Mouse (Mus musculus) kidney, postnatal 0 days (tissue): ENCODE measurements at regions not wholly inside any gene's neighbourhood (a gene's known extent, or its start where the extent isn't known, plus 50 kb on each side); places are given as distances from the start of the nearest gene placed in this dataset.

Experiments used
- ATAC-seq: fragments of 200-750 bp; cut with Nextera tagmentation; replicated peaks from 2 replicates; pipeline ENCODE4 v1.8.0; 2017; ENCODE audit warnings: low read depth, moderate number of reproducible peaks, moderate TSS enrichment, moderate library complexity; ENCODE audit not compliant: low FRiP score
- DNase-seq: peaks from one replicate; pipeline ENCODE4 v3.0.0-alpha.2; 2016; ENCODE audit warnings: low spot score
- H3K27ac ChIP-seq: fragments of 300-500 bp; sonication (generic); 2 replicates; pipeline ENCODE4 v1.5.1; 2014; ENCODE audit warnings: mild to moderate bottlenecking
- H3K27me3 ChIP-seq: fragments of 300-500 bp; sonication (generic); 2 replicates; pipeline ENCODE4 v1.6.1; 2014; ENCODE audit warnings: low read length, mixed read lengths; ENCODE audit not compliant: insufficient read depth
- H3K36me3 ChIP-seq: fragments of 300-500 bp; sonication (generic); 2 replicates; pipeline ENCODE4 v1.6.1; 2014; ENCODE audit warnings: low read length, mixed read lengths; ENCODE audit not compliant: insufficient read depth
- H3K4me1 ChIP-seq: fragments of 300-500 bp; sonication (generic); replicated peaks from 2 replicates; pipeline ENCODE4 v1.6.1; 2014; ENCODE audit warnings: antibody characterized with exemption, low read length, mixed read lengths; ENCODE audit not compliant: insufficient read depth
- H3K4me2 ChIP-seq: fragments of 300-500 bp; sonication (generic); 2 replicates; pipeline ENCODE4 v1.6.1; 2014; ENCODE audit warnings: mild to moderate bottlenecking, low read length, moderate library complexity, mixed read lengths
- H3K4me3 ChIP-seq: fragments of 300-500 bp; sonication (generic); replicated peaks from 2 replicates; pipeline ENCODE4 v1.5.1; 2014; ENCODE audit warnings: low read depth, low read length
- H3K9ac ChIP-seq: fragments of 300-500 bp; sonication (generic); 2 replicates; pipeline ENCODE4 v1.6.1; 2014; ENCODE audit warnings: low read depth, low read length
- H3K9me3 ChIP-seq: fragments of 300-500 bp; sonication (generic); replicated peaks from 2 replicates; pipeline ENCODE4 v1.6.1; 2016; ENCODE audit warnings: low read length, inconsistent platforms, mixed read lengths
- CTCF ChIP-seq: IDR thresholded peaks from 2 replicates; pipeline ENCODE4 v1.5.1; 2016; ENCODE audit warnings: antibody characterized with exemption, low read depth, mild to moderate bottlenecking, moderate library complexity
- WGBS: fragments of 180-500 bp; shearing (Covaris S2); extraction: QIAGEN DNeasy Blood & Tissue Kit; methylation state at CpG from one replicate; pipeline ENCODE4 v1.1.7; 2014; 5-methylcytosine and 5-hydroxymethylcytosine counted together

- Histone ChIP-seq H3K9ac (no peak overlapping the region), H3K9me3 (no peaks in the 10 kb centered on the region), H3K4me3 (no peak overlapping the region), H3K4me2 (no peak overlapping the region), H3K4me1 (no peaks in the 10 kb centered on the region), H3K36me3 (no peaks in the 10 kb centered on the region), H3K27ac (no peak overlapping the region), H3K27me3 (no peaks in the 10 kb centered on the region)
- no peak for ATAC-seq
- no peak for DNase-seq
- WGBS = 94% methylated on average over 2 of the region's 2 CpGs
- no peak for TF ChIP-seq CTCF
Measured at GRCm38 (mm10) chr17:54368611-54369010, 69.8 kb upstream of the Slc5a7 start.

GRCm38 (mm10) chr17:54367948-54368347, 69.1 kb upstream of the Slc5a7 start:
- Histone ChIP-seq H3K4me1 (no peaks in the 10 kb centered on the region), H3K27me3 (no peaks in the 10 kb centered on the region), H3K4me3 (no peak overlapping the region), H3K36me3 (no peaks in the 10 kb centered on the region), H3K4me2 (no peak overlapping the region), H3K9me3 (no peaks in the 10 kb centered on the region), H3K9ac (no peak overlapping the region), H3K27ac (no peak overlapping the region)
- DNase-seq = no peak
- TF ChIP-seq CTCF = no peak
- ATAC-seq = no peak
- 69% methylated on average over 2 of the region's 2 CpGs for WGBS

- TF ChIP-seq CTCF = no peak
- Histone ChIP-seq H3K9ac (no peak overlapping the region), H3K4me1 (no peaks in the 10 kb centered on the region), H3K4me3 (no peak overlapping the region), H3K27ac (no peak overlapping the region), H3K4me2 (no peak overlapping the region), H3K36me3 (no peaks in the 10 kb centered on the region), H3K9me3 (no peaks in the 10 kb centered on the region), H3K27me3 (no peaks in the 10 kb centered on the region)
- DNase-seq (no peak), ATAC-seq (no peak)
- 60% methylated on average over 1 of the region's 1 CpGs for WGBS
Measured at GRCm38 (mm10) chr17:54362991-54363390, 64.2 kb upstream of the Slc5a7 start.

- no peaks in the 10 kb centered on the region for H3K9me3 ChIP-seq
- no peak for TF ChIP-seq CTCF
- no peak overlapping the region for H3K4me2 ChIP-seq
- no peaks in the 10 kb centered on the region for H3K36me3 ChIP-seq
- H3K27me3 ChIP-seq = no peaks in the 10 kb centered on the region
- DNase-seq (no peak), ATAC-seq (no peak)
- H3K27ac ChIP-seq = no peak overlapping the region
- no peaks in the 10 kb centered on the region for H3K4me1 ChIP-seq
- WGBS = 83% methylated on average over 2 of the region's 2 CpGs
- H3K9ac ChIP-seq = no peak overlapping the region
- no peak overlapping the region for H3K4me3 ChIP-seq
Measured at GRCm38 (mm10) chr17:54353063-54353462, 54.2 kb upstream of the Slc5a7 start.

- Histone ChIP-seq H3K4me1 (no peaks in the 10 kb centered on the region), H3K9me3 (no peaks in the 10 kb centered on the region), H3K4me3 (no peak overlapping the region), H3K27me3 (no peaks in the 10 kb centered on the region), H3K27ac (no peak overlapping the region), H3K4me2 (no peak overlapping the region), H3K9ac (no peak overlapping the region), H3K36me3 (no peaks in the 10 kb centered on the region)
- DNase-seq = peak; percentile 45
- no peak for ATAC-seq
- TF ChIP-seq CTCF = peak; percentile 64
- WGBS = 50% methylated on average over 2 of the region's 2 CpGs
Measured at GRCm38 (mm10) chr17:54350881-54351280, 52.0 kb upstream of the Slc5a7 start.
